Mouse (Mus musculus): ENCODE data around the gene Gm20388. TPM values are rescaled to one million over a fixed set of nuclear protein-coding genes. Genes with fewer than 3 reads are reported as not detected.

The Gm20388 gene
- polyA plus RNA-seq, 1 experiment from 2014 or later, result not detected

- no peaks in the 10 kb centered on the region for H3K4me1 ChIP-seq (replicated peaks)
- H3K36me3 ChIP-seq, result no peaks in the 10 kb centered on the region
- no peak for DNase-seq
- no peak overlapping the region for H3K4me3 ChIP-seq (replicated peaks)
- 23% methylated on average over 8 of the region's 8 CpGs for WGBS (ENCODE audit: insufficient replicate concordance)
- H3K9me3 ChIP-seq (replicated peaks), result no peaks in the 10 kb centered on the region
- H3K27me3 ChIP-seq, result peaks cover 14% of the 10 kb centered on the region
- H3K27ac ChIP-seq, result no peak overlapping the region
- H3K4me2 ChIP-seq, result no peak overlapping the region
- no peak for ATAC-seq (ENCODE audit: low read depth)
- H3K9ac ChIP-seq, result no peak overlapping the region
These were observed 1238.0 kb downstream of the Gm20388 start for GRCm38 (mm10) chr8:121148573-121149083.

- Histone ChIP-seq H3K4me2 (no peak overlapping the region), H3K27me3 (peaks cover 21% of the 10 kb centered on the region), H3K9ac (no peak overlapping the region), H3K36me3 (no peaks in the 10 kb centered on the region), H3K4me1 (replicated peaks) (no peaks in the 10 kb centered on the region), H3K9me3 (replicated peaks) (no peaks in the 10 kb centered on the region), H3K4me3 (replicated peaks) (no peak overlapping the region), H3K27ac (no peak overlapping the region)
- DNase-seq (no peak), ATAC-seq (ENCODE audit: low read depth) (no peak)
- WGBS (ENCODE audit: insufficient replicate concordance), result 58% methylated on average over 12 of the region's 12 CpGs
These were observed 1241.8 kb downstream of the Gm20388 start for GRCm38 (mm10) chr8:121152394-121152793.

GRCm38 (mm10) chr8:121156990-121157491 lies 1246.4 kb downstream of the Gm20388 start:
- no peak for DNase-seq
- no peak for ATAC-seq (ENCODE audit: low read depth)
- no peaks in the 10 kb centered on the region for H3K9me3 ChIP-seq (replicated peaks)
- H3K27ac ChIP-seq, result no peak overlapping the region
- H3K9ac ChIP-seq, result no peak overlapping the region
- WGBS (ENCODE audit: insufficient replicate concordance), result 61% methylated on average over 7 of the region's 7 CpGs
- no peak overlapping the region for H3K4me2 ChIP-seq
- no peak overlapping the region for H3K4me3 ChIP-seq (replicated peaks)
- H3K4me1 ChIP-seq (replicated peaks), result no peaks in the 10 kb centered on the region
- H3K36me3 ChIP-seq, result no peaks in the 10 kb centered on the region
- H3K27me3 ChIP-seq, result peaks cover 26% of the 10 kb centered on the region; the same call in 1 of the 2 replicates

- Histone ChIP-seq H3K36me3 (no peaks in the 10 kb centered on the region), H3K9ac (no peak overlapping the region), H3K27me3 (peaks cover 23% of the 10 kb centered on the region; the same call in 1 of the 2 replicates), H3K27ac (no peak overlapping the region), H3K4me1 (replicated peaks) (no peaks in the 10 kb centered on the region), H3K4me2 (no peak overlapping the region), H3K4me3 (replicated peaks) (no peak overlapping the region), H3K9me3 (replicated peaks) (no peaks in the 10 kb centered on the region)
- DNase-seq (no peak), ATAC-seq (ENCODE audit: low read depth) (no peak)
- 41% methylated on average over 13 of the region's 13 CpGs for WGBS (ENCODE audit: insufficient replicate concordance)
These were observed 1248.2 kb downstream of the Gm20388 start for GRCm38 (mm10) chr8:121158812-121159211.

- peaks cover 17% of the 10 kb centered on the region; the same call in 1 of the 2 replicates for H3K27me3 ChIP-seq
- no peak overlapping the region for H3K4me3 ChIP-seq (replicated peaks)
- no peak for ATAC-seq (ENCODE audit: low read depth)
- H3K36me3 ChIP-seq, result no peaks in the 10 kb centered on the region
- no peaks in the 10 kb centered on the region for H3K9me3 ChIP-seq (replicated peaks)
- H3K4me1 ChIP-seq (replicated peaks), result no peaks in the 10 kb centered on the region
- H3K4me2 ChIP-seq, result no peak overlapping the region
- DNase-seq, result no peak
- 57% methylated on average over 5 of the region's 5 CpGs for WGBS (ENCODE audit: insufficient replicate concordance)
- H3K9ac ChIP-seq, result no peak overlapping the region
- H3K27ac ChIP-seq, result no peak overlapping the region
These were observed 1250.8 kb downstream of the Gm20388 start for GRCm38 (mm10) chr8:121161437-121161836.

GRCm38 (mm10) chr8:121162413-121162812 lies 1251.8 kb downstream of the Gm20388 start:
- Histone ChIP-seq H3K9me3 (replicated peaks) (no peaks in the 10 kb centered on the region), H3K4me3 (replicated peaks) (no peak overlapping the region), H3K27ac (no peak overlapping the region), H3K27me3 (peaks cover 13% of the 10 kb centered on the region; the same call in 1 of the 2 replicates), H3K4me2 (no peak overlapping the region), H3K9ac (no peak overlapping the region), H3K4me1 (replicated peaks) (no peaks in the 10 kb centered on the region), H3K36me3 (no peaks in the 10 kb centered on the region)
- 47% methylated on average over 4 of the region's 4 CpGs for WGBS (ENCODE audit: insufficient replicate concordance)
- no peak for DNase-seq
- ATAC-seq (ENCODE audit: low read depth), result no peak

- 55% methylated on average over 11 of the region's 11 CpGs for WGBS (ENCODE audit: insufficient replicate concordance)
- ATAC-seq (ENCODE audit: low read depth), result no peak
- H3K27ac ChIP-seq, result no peak overlapping the region
- H3K4me3 ChIP-seq (replicated peaks), result no peak overlapping the region
- no peaks in the 10 kb centered on the region for H3K36me3 ChIP-seq
- no peak overlapping the region for H3K4me2 ChIP-seq
- no peak overlapping the region for H3K9ac ChIP-seq
- no peaks in the 10 kb centered on the region for H3K4me1 ChIP-seq (replicated peaks)
- H3K9me3 ChIP-seq (replicated peaks), result no peaks in the 10 kb centered on the region
- peaks cover 11% of the 10 kb centered on the region; the same call in 1 of the 2 replicates for H3K27me3 ChIP-seq
- no peak for DNase-seq
These were observed 1252.5 kb downstream of the Gm20388 start for GRCm38 (mm10) chr8:121162906-121163695.

GRCm38 (mm10) chr8:121164017-121164469 lies 1253.4 kb downstream of the Gm20388 start:
- no peak for DNase-seq
- H3K9me3 ChIP-seq (replicated peaks), result no peaks in the 10 kb centered on the region
- no peak overlapping the region for H3K4me2 ChIP-seq
- no peaks in the 10 kb centered on the region for H3K4me1 ChIP-seq (replicated peaks)
- H3K27ac ChIP-seq, result no peak overlapping the region
- no peak overlapping the region for H3K4me3 ChIP-seq (replicated peaks)
- ATAC-seq (ENCODE audit: low read depth), result no peak
- WGBS (ENCODE audit: insufficient replicate concordance), result 49% methylated on average over 8 of the region's 8 CpGs
- peaks cover 8% of the 10 kb centered on the region; the same call in 1 of the 2 replicates for H3K27me3 ChIP-seq
- no peak overlapping the region for H3K9ac ChIP-seq
- no peaks in the 10 kb centered on the region for H3K36me3 ChIP-seq

- DNase-seq, result no peak
- WGBS (ENCODE audit: insufficient replicate concordance), result 48% methylated on average over 5 of the region's 5 CpGs
- H3K9me3 ChIP-seq (replicated peaks), result no peaks in the 10 kb centered on the region
- no peak overlapping the region for H3K27ac ChIP-seq
- no peak overlapping the region for H3K4me2 ChIP-seq
- no peak overlapping the region for H3K4me3 ChIP-seq (replicated peaks)
- H3K36me3 ChIP-seq, result no peaks in the 10 kb centered on the region
- H3K27me3 ChIP-seq, result no peaks in the 10 kb centered on the region; the same call in 1 of the 2 replicates
- no peak for ATAC-seq (ENCODE audit: low read depth)
- peaks cover 12% of the 10 kb centered on the region for H3K4me1 ChIP-seq (replicated peaks)
- H3K9ac ChIP-seq, result no peak overlapping the region
These were observed 1257.4 kb downstream of the Gm20388 start for GRCm38 (mm10) chr8:121168033-121168432.

- peaks cover 12% of the 10 kb centered on the region for H3K4me1 ChIP-seq (replicated peaks)
- DNase-seq (no peak), ATAC-seq (ENCODE audit: low read depth) (no peak)
- WGBS (ENCODE audit: insufficient replicate concordance), result 34% methylated on average over 7 of the region's 7 CpGs
- no peaks in the 10 kb centered on the region; the same call in 1 of the 2 replicates for H3K27me3 ChIP-seq
- peak overlapping the region; percentile 46 for H3K4me2 ChIP-seq
- no peak overlapping the region for H3K27ac ChIP-seq
- H3K36me3 ChIP-seq, result no peaks in the 10 kb centered on the region
- H3K9me3 ChIP-seq (replicated peaks), result no peaks in the 10 kb centered on the region
- no peak overlapping the region for H3K4me3 ChIP-seq (replicated peaks)
- no peak overlapping the region for H3K9ac ChIP-seq
These were observed 1259.5 kb downstream of the Gm20388 start for GRCm38 (mm10) chr8:121170116-121170515.

GRCm38 (mm10) chr8:121170626-121171552 lies 1260.2 kb downstream of the Gm20388 start:
- no peak overlapping the region for H3K4me3 ChIP-seq (replicated peaks)
- no peak overlapping the region for H3K9ac ChIP-seq
- H3K27ac ChIP-seq, result no peak overlapping the region
- ATAC-seq (ENCODE audit: low read depth) (peak; percentile 57), DNase-seq (peak; percentile 13)
- no peaks in the 10 kb centered on the region for H3K36me3 ChIP-seq
- peaks cover 12% of the 10 kb centered on the region for H3K4me1 ChIP-seq (replicated peaks)
- peak overlapping the region; percentile 46 for H3K4me2 ChIP-seq
- no peaks in the 10 kb centered on the region for H3K9me3 ChIP-seq (replicated peaks)
- 18% methylated on average over 27 of the region's 27 CpGs for WGBS (ENCODE audit: insufficient replicate concordance)
- no peaks in the 10 kb centered on the region for H3K27me3 ChIP-seq

Data from liver, embryonic 13.5 days (tissue).